Mouse (Mus musculus): ENCODE data around the gene Pitpnm2.

GRCm38 (mm10) chr5:124184898-124185701, 64.5 kb downstream of the Pitpnm2 start:
- TF ChIP-seq POLR2A (IDR thresholded peaks at IDR 0.05; ENCODE audit: borderline replicate concordance, control insufficient read depth, low read depth, low read length) (no peak), CTCF (IDR thresholded peaks at IDR 0.05; ENCODE audit: control insufficient read depth, insufficient read depth, low read length) (no peak)

All from bone marrow, adult 2 months (tissue).